Mouse (Mus musculus) G1E-ER4 (cell line): Measurements from ENCODE around the gene Pdzd2. TPM values are rescaled to one million over a fixed set of nuclear protein-coding genes. Genes with fewer than 3 reads are reported as not detected.

Source experiments
- GATA1 ChIP-seq: IDR thresholded peaks from one replicate; pipeline ENCODE4 v1.8.0; 2012; ENCODE audit warnings: low read length, inconsistent platforms
- polyA plus RNA-seq: library from polyadenylated mRNA; stranded (reverse); fragments of >175 nt; gene quantifications from 2 replicates; pipeline ENCODE4 v1.2.3, GENCODE M21; 2012

The Pdzd2 gene
- polyA plus RNA-seq = 0.29 and 0.39 TPM in 2 replicates

DNA sequence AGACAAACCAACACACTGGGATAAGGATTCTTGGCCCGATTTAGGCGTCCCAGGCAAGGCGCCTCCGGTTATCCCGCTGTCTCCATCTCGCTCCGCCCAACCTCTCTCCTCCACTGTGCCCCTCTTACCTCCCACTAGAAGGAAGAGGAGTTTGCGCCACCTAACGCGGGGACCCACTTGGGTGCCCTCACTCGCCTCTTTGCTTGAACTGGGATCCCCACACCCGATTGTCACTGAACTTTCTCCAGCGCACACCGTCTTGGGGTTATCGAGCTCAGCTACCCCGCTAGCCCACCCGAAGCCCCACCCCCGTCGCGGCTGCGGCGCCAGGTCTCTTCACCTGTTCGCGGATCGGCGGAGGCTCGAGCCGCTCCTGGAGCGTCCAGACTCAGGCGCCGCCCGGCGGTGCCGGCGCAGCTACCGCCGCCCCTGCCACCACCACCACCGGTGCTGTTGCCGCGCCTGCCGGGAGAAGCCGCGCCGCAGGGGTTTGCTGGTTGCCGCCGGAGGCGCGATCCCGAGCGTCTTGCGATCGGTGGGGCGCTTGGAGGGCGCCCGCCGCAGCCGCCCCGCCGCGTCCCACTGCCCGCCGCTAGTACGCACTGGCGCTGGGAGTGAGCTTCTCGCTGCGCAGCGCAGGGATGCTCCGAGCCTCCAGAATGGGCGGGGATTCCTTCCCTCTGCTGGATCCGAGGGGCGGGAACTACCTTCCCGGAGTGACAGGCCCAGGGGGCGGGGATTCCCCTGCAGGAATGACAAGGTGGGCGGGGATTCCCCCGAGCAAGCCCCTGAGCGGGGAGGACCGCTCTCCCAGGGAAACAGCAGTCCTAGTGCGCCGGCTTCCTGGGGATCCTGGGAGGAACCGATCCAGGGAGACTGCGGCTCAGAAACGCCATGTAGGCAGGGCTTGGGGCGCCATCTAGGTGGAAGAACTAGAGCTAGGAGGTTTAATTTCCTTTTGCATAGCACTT is at the start of gene Pdzd2:
Pdzd2 (minus strand) TSS at position 648 of the 971 bp plus-strand sequence.
- TF ChIP-seq GATA1 = no peak

DNA sequence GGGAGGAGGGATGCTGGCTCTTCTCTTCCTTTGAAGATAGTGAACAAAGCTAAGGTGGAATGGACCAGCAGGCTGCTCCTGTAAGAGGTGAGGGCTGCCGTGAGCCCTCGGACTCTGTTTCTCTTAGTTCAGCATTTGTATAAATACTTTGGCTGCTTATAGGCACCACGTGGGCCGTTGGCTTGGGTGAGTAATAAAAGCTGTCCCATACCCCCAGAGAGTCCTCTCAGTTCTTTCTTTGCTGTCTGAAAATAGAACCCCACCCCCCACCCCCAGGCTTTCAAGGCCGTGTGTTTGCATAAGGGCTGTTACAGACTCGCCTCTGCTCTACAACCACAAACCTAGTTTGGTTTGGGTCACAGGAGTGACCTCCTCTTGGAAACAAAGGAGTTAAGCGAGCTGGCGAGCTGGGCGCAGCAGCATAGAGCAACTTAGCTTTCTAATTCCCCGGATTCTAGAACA is 49.7 kb upstream of the Pdzd2 start:
- TF ChIP-seq GATA1 = no peak

DNA sequence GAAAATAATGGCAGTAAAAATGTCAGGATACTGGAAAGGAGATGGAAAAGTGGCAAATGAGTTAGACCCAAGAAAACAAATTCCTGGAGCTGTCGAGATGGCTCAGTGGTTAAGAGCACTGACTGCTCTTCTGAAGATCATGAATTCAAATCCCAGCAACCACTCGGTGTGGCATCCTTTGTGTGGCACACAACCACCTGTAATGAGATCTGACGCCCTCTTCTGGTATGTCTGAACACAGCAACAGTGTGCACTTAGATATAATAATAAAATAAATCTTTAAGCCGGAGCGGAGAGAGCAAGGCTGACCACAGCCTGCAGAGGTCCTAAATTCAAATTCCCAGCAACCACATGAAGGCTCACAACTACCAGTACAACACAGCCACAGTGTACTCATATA is 48.8 kb upstream of the Pdzd2 start:
- TF ChIP-seq GATA1 = no peak

DNA sequence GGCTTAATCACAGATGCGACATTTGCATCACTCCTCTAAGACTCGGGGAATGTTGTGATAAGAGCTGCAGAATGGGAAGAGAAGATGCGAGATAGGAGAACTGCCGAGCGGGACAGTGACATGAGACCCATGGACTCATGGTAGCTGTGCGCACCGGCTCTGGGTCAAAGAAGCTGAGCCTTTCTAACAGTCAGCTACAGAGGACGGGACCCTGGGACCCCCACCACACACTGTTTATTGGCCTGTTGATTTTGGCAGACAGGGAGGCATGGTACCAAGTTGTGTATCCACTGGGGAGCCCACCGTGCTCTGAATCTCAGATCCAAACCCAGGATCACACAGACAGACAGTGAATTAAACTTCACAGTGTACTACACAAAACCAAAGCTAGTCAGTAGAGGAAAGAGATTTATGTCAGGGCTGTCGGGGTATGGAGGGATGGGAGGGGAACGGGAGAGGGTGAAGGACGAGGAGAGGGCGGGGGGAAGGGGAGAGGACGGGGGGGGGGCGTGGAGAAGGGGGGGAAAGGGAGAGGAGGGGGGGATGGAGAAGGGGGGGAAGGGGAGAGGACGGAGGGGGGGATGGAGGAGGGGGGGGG is 42.1 kb upstream of the Pdzd2 start:
- TF ChIP-seq GATA1 = no peak

DNA sequence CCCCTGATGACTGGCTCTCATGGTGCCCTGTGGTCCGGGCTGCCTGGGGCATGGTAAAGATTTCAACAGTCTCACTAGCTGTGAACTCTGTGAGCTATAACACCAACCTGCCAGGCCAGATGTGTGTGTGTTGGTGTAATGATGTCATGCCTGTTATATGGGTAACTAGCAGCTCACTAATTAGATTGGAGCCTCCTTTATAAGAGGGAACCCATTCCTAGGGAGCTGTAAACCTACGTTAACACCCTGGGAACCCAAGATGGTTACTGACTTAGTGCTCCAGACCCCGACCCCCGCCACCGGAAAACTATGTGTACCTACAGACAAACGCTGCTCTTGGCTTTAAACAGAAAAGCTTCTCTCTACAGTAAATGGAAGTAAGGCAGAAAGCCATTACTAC is 41.6 kb upstream of the Pdzd2 start:
- no peak for TF ChIP-seq GATA1

DNA sequence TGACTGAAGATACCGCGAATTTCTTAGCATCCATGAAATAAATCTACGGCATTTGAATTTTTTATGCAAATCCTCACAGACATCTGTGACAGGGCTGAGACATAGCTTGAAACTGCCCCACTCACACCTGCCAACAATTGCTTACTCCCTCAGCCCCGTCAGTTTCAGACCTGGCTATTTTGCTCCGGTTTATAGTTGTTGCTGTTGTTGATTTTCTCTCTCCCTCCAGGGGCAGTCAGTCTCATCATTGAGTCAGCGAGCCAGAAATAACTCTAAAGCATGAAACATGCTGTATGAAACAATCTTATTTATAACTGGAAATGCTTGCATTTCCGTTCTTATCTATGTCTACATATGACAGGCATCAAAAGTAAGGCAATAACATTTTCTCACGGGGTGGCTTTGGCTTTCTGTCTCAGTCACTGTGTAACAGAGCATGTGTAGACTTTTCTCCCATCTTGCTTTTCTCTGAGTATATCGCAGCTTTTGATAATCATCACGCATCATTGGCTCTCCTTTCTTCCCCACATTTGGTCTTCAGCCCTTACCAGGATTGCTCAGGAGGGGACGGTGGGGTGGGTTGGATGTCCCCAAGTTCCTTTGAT is 34.5 kb upstream of the Pdzd2 start:
- no peak for TF ChIP-seq GATA1

DNA sequence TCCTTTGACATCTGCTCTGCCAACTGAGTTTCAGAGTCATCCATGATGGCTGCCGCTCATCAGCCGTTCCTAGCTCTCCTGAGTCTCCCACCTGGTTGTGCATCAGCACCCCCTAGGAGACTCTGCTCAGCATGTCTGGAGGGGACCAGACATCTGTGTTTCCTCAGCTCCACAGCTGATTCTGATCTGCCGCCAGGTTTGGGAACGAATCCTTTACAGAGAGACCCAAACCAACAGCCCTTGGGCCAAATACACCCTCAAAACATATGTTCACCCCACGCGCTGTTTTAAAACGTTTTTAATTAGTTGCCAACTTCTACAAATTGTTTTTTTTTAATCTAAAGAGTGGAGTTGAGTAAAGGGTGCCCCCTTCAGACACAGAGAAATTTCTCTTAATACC is 31.2 kb upstream of the Pdzd2 start:
- TF ChIP-seq GATA1 = no peak

DNA sequence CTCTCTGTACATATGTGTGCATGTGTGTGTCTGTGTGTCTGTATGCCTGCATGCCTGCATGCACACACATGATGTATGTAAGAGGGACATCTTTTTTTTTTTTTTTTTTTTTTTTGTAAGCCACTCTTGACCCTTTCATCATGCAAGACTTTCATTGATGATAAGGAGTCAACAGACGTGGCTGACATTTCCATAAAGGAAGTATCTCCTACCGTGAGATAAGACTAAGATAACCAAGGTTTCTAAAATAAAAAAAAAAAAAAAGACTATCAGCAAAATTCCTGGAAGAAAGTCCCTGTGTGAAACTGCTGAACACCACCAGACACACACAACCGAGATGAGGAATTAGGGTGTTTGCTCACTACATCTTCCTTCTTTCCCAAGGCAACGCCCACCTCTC is 27.1 kb upstream of the Pdzd2 start:
- no peak for TF ChIP-seq GATA1

DNA sequence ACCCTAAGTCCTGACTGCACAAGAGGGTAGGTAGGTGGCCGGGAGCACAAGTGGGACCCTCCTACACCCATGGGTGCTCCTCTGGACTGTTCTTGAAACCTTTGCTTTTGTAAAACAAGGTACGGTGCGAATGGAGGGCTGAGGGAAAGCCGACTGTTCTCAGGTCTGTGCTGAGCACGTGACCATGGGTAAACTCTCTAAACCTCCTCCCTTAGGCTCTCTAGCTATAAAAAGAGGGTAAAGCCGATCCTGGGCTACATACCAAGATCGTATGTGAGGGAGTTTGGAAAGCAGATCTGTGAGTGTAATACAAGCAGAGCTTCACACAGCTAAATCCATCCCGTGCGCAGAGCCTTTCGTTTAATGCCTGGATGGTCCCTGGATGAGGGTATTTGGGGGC is 23.4 kb upstream of the Pdzd2 start:
- no peak for TF ChIP-seq GATA1

DNA sequence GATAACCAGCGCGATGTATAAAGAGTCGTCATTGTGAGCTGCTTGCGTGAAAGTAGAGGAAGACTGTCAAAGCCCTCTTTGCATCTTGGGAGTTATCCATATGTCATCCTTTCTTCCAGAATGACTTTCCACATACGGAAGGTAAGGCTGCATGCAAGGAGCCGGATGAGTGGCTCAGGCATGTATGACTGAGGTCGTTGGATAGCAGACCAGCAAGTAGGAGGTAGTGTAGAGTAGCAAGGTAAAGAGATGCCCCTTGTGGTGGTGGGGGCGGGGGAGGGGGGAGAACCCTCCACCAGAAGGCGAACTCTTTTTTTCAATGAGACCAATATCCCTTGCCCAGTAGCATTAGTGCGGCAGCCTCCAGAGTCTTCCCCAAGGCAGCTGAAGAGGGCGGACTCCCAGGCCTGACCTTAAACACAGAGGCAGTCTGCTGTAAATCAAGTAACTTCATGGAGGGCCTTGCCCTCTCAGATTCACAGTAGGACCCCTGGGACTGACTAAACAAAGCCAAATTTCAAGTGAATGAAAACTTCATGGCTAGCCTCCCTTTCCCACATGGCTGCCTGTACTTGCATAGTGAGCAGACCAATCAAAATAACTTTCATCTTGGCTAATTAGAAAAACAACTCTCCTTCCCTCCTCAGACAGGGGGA is 22.7 kb upstream of the Pdzd2 start:
- no peak for TF ChIP-seq GATA1

DNA sequence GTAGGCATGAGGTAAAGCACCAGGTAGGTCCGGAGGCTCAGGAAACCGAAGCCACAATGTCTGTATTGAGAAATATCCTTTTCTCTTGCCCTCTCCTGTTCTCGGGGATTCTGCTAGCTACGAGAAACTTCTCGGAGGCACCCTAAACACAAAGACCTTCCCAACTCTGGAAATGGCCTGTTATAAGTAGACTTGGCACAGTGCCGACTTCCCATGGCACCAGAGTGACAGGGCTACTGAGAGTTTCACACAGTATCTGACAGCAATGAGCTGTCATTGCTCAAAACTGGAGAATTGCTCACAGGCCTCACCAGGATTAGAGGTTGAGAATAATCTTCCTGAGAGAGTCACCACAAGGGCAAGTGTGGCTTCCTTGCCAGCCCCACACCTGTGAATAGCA is 21.0 kb upstream of the Pdzd2 start:
- no peak for TF ChIP-seq GATA1

DNA sequence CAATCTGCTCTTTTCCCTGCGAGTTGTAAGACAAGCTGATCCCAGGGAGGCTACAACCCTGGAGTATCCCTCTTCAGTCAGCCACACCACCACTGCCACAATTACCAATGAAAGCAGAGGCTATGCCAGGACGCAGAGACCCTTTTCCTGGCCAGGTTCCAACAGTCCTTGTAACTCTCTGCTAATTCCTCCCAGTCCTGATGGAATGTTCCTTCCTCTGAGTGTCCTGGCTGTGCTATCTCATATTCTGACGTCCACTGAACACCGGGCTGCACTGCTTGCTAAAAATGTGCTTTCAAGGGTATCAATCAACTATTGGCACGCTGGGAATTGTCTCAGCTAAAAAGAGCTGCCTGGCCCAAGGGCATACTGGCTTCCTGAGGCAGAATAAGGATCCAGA is 18.7 kb upstream of the Pdzd2 start:
- no peak for TF ChIP-seq GATA1

DNA sequence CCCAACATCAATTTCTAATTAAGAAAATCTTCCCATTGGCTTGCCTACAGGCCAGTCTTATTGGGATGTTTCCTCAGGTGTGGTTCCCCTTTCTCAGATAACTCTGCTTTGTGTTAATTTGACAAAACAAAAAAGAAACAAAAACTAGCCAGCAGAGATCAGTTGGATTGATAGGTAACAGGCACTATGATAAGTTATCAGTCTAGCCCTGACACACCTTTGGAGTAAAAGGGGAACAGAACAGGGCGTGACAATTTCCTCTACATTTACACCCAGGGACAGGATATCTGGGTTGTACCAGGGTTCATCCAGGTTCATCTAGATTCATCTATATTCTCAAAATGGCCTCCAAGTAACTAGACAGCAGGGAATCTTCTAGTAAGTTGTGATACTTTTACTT is 18.0 kb upstream of the Pdzd2 start:
- TF ChIP-seq GATA1 = no peak

DNA sequence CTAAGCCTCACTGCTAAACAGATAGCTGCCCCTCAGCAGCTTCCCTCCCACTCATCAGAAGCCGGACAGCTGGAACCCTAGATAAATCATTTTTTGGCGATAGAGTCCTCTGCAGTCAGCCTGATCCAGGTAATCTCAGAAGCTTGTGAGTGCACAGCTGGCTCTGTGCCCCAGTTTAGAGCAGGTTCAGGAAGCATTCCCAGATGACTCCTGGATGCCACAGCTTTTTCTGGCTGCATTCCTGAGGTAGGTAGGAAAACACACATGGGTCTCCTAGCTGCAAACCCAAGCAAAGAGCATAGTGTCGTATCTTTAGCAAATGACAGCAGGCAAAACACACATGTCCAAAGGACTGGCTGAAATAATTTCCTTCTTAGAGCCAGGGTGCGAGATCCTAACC is 13.5 kb upstream of the Pdzd2 start:
- no peak for TF ChIP-seq GATA1

DNA sequence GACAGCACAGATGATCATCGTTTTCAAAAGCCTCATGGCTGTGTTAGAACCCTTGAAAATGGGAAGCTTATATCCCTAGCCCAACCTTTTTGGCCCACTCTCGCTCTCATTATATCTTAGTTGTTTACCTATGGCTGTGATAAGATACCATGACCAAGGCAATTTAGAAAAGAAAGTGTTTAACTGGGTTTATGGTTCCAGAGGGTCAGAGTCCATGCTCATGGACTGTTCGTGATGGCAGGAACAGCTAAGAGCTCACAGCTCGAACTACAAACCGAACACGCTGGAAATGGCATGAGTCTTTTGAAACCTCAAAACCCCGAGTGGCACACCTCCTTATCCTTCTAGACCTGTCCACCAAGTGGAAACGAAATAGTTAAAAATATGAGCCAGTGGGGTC is 11.2 kb upstream of the Pdzd2 start:
- no peak for TF ChIP-seq GATA1
